Mouse (Mus musculus): ENCODE data around the gene Washc1.

DNA sequence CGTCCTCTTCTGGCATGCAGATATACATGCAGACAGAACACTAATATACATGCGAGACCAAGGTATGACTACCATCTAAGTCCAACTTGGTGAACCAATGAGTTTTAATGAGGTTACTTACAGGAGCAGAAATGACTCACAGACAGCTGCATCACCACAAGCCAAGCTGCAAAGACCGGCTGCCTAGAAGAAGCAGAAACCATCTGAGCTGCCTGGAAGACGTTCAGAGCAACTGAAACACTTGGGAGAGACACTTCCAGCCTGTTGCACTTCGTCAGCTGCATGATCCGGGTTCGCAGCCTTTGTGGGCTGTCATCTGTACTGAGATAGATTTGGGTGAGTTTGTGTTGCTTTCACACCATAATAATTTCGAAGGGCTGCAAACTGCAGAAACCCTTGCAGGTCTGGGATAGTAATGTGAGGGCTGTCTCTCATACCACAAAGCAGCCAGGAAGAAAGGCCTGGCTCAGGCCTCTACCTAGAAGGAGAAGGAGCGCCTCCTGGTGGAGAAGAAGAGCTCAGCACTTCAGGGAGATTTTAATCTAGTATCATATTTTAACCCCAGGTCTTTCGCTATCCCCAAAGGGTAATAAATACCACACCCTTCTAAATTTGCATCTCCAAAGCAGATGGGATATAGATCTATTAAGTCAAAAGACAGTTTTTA lies 4.6 kb upstream of the Washc1 start:
- no peak for TF ChIP-seq USF1 (IDR thresholded peaks at IDR 0.05; ENCODE audit: low read depth)
- no peak for TF ChIP-seq POLR2A (IDR thresholded peaks at IDR 0.05; ENCODE audit: insufficient read length, low read depth)
- TF ChIP-seq TCF3 (IDR thresholded peaks at IDR 0.05; ENCODE audit: insufficient read length, low read depth): no peak
- TF ChIP-seq MAX (IDR thresholded peaks at IDR 0.05; ENCODE audit: low read depth): no peak
- TF ChIP-seq TCF12 (IDR thresholded peaks at IDR 0.05; ENCODE audit: insufficient read depth, poor library complexity, severe bottlenecking): no peak

All from myocyte (in vitro differentiated cells).